Mouse (Mus musculus) lung, postnatal 4 days (tissue): ENCODE measurements around the gene Trpv4.

Experiments used
- DNase-seq, 2 experiments: peaks; one replicate each; pipeline ENCODE4 v3.0.0; 2021

The Trpv4 gene

DNA sequence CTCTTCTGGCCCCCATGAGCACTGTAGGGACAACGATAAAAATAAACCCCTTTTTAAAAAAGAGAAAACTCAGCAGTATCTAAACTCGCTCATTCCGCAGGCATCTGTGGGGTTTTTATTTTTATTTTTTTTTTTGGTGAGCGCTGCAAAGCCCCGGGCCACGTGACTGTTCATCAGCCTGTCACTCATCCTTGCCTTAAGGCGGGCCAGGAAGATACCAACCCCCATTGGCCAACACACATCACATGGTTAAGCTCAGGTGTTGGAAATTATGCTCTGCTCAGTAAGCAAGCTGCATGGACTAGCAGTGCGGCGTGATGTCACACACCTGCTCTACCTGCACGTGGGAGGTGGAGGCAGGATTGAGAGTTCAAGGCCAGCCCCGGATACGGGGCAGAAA, 40.4 kb downstream of the Trpv4 start:
- no peak for DNase-seq

DNA sequence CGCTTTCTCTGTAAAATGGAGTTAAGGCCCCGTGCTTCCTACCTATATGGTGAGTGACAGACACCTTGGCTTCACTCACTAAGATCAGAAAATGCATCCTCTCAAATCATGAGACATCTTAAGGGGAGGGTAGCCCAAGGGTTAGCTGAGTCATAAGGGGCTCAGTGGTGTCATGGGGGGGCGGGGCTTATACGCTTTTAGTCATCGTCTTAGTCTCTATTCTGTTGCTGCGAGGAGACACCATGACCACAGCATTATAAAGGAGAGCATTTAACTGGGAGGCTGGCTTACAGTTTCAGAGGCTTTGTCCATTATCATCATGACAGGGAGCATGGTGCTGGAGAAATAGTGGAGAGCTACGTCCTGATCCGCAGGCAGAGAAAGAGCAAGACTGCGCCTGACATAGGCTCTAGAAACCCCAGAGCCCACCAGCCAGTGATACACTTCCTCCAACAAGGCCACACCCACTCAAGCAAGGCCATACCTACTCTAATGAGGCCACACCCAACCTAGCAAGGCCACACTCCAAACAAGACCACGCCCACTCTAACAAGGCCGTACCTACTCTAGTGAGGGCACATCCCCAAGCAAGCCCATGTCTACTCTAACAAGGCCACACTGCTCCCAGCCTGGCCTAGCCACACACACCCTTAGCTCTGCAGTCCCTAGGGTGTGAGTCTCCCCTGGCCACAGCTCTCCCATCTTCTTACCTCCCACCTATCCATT, 41.7 kb downstream of the Trpv4 start:
- DNase-seq, result no peak

DNA sequence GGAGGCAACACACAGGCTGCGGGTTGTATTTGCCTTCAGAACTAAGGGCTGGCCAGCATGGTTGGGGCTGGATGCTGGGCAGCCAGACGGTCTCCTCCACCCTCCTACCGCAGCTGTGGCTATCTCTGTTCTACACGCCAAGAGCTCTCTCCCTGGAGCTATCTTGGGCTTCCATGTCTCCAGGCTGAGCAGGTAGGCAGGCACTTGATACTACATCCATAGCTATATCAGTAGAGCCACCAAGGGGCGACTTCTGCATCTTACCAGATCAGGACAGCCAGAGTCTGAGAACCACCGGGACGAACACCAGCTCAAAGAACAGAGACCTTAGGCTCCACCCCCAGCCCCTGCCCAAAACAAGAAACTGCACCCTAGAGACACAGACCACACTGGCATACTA, 43.4 kb downstream of the Trpv4 start:
- no peak for DNase-seq

DNA sequence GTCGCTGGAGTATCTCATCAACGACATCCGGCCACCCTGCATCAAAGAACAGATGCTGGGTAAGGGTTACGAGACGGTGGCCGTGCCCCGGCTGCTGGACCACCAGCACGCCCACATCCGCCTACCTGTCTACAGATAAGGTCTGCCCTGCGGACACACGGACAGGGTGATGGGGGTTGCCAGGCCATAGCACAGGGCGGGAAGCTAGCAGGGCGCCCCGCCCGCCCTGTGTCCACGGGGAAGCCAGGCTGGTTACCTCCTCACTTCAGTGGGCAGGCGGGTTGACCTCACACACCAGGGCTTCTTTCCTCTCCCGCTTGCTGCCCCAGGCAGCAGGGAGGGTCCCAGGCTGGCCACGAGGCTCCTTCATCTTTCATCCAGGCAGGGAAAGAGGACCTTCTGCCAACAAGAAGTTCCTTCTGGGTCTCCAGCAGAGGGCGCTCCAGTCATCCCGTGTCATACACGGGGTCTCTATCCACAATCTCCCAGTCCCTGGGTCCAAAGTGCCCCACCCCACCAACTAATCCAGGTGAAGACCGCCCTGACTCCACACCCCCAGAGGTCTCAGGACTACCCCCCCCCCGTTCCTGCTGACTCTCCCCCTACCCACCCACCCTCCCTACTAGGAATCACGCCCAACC, 46.1 kb downstream of the Trpv4 start:
- DNase-seq, result peak in 1 of 2 experiments; percentile 36

DNA sequence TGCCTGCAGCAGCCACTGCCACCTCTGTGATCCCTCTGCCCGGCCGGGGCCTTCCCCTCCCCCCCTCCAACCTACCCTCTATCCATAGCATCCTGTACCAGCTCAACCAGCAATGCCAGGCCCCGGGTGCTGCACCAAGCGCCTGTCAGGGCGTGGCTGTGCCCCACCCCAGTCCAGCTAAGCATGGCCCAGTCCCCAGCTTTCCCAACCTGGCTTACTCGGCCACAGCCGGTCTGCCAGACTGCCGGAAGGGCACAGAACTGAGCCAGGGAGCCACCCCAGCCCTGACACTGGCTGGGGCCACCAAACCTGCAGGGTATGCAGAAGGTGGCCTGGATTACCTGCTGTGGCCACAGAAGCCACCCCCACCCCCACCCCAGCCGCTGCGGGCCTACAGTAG, 47.0 kb downstream of the Trpv4 start:
- DNase-seq, result no peak

DNA sequence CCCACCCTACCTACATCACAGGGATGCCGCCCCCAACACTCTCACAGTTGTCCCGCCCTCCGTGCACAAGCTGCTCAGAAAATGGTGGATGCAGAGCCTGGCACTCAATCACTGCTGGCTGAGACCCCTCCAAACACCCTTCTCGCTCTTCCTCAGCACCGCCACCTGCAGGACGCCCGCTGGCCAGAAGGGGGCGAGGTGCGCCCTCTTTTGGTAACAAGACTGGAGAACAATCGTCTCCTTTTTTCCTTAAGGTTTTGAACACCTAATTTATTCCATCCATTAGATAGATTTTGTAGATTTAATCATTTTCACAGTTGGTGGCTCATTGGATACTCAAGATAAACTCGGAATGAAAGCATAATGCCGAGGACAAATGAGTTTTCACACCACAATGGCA, 49.7 kb downstream of the Trpv4 start:
- DNase-seq, result peak; percentile 77 to 83

- peak; percentile 76 to 83 for DNase-seq
Measured at GRCm38 (mm10) chr5:114607651-114608050, 50.6 kb downstream of the Trpv4 start.

DNA sequence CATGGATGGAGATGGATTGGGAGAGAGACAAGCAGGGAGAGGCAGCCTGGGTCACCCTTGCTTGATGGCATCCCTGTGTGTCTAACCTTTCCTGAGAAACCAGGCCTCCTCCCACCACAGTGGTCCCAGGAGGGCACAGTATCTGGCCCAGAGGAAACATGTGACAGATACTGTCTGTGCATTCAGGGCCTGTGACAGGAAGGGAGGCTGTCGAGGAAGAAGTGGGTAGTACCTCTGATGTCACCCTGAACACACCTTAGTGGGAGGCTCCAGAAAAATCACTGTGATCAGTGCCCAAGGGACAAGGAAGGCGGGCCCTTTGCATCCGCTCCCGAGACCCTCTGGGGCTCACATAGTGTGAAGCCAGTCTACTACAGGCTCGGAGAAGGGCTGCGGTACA, 52.2 kb downstream of the Trpv4 start:
- no peak for DNase-seq

- no peak for DNase-seq
Measured at GRCm38 (mm10) chr5:114604781-114605290, 53.4 kb downstream of the Trpv4 start.

DNA sequence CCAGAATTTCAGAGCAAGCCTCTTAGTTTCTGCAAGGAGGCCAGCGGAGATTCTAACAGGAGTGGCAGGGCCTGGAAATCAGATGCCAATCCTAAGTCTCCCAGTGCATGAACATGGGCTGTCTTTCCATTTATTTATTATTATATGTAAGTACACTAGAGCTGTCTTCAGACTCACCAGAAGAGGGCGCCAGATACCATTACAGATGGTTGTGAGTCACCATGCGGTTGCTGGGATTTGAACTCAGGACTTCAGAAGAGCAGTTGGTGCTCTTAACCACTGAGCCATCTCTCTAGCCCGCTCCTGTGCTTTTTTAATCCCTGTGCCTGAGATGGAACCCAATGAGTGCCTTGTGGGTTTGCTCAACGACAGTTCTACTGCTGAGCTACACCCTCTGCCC, 54.2 kb downstream of the Trpv4 start:
- DNase-seq, result no peak

GRCm38 (mm10) chr5:114602012-114602411, 56.2 kb downstream of the Trpv4 start:
- no peak for DNase-seq

GRCm38 (mm10) chr5:114597652-114598051, 60.6 kb downstream of the Trpv4 start:
- no peak for DNase-seq

DNA sequence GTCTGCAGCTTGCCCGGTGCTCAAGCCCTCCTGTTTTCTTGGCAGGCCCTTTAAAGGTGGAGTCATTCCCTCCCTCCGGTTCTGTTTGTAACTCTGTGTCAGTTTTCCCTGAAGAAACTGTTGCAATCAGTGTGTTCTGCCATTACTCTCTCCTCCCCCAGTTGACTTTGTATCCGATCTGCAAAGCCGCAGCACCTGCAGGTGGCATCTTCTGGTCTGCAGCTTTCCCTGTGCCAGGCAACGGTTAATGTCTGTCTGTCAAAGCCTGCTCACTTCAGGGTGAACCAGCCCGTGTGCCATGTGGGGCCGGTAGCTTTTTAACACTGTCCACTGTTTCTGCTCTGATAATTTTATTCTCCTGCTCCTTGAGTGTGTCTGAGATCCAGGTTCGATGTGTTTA, 61.0 kb downstream of the Trpv4 start:
- no peak for DNase-seq

- DNase-seq, result peak; percentile 36 to 71
Measured at GRCm38 (mm10) chr5:114596604-114597003, 61.6 kb downstream of the Trpv4 start.

- DNase-seq, result peak; percentile 68 to 88
Measured at GRCm38 (mm10) chr5:114594741-114595241, 63.4 kb downstream of the Trpv4 start.

DNA sequence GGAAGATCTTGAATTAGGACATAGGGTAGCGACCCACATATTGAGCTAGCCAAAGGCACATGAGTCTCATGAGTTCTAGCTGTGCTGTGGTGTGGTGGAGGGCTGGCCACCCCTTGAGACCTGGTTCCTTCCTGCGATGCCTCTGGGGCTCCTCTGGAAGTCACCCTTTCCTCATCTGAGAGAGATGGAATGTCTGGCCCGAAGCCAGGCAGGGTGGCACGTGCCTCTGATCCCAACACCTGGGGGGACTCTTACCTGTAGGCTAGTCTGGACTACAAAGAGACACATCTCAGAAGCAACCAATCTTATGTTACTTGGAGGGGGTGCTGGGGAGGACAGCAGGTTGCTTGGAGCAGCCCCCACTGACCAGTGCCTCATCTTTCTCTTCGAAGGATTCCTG, 64.3 kb downstream of the Trpv4 start:
- no peak for DNase-seq

DNA sequence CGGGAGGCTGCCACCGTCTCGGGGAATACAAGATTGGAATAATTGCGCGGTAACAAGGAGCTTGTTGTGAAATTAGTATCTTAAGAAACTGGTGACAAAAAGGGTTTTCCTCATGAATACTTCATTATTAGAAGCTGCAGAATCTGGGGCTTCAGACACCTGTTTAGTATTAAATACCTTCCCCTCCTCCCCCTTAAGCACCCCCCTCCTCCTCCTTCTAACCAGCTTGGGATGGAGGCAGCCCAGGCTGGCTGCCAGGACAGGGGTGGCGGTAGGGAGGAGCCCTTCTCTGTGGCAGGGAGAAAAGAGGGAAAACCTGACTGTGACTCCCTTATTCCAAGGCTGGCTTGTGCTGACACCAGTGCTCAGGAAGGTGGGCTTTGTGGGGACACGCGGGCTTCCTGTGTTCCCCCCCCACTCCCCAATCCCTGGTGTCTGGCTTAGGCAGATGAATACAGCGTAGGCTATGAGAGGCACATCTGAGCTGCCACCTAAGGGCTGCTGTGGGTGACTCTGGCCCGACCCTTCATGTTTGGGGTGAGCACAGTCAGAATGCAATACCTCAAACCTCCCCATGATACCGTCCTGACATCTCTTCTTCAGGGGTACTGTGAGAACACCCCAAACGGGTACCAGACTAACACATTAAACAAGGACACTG, 64.9 kb downstream of the Trpv4 start:
- no peak for DNase-seq

DNA sequence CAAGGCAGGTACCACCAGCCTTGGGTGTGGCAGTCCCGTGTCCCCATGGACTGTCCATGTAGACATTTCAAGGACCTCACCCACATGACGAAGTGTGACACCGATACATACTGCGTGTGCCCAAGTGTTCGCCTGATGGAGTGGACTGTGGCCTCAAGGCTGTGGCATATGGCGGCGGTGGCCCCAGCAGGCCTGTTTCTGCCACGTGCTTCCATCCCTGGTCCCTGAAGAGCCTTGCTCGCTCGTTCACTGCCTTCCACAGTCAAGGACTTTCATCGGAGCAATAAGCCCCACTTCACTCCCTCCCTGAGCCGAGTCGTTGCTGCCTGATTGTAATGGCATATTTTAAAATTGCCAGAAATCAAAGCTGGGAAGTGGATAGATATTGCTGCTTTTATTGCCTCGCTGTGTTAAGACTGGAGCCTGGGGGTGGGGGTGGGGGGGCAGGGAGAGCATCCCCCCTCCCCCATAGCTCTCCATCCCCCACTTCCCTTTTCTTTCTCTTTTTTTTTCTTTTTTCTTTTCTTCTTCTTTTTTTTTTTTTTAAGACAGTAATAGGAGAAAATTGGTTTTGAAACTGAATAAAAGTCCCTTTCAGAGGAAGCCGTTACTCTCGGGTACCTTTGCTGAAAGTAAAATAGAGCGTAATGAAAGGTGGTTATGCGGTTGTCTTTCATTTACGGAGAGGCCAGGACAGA, 65.6 kb downstream of the Trpv4 start:
- no peak for DNase-seq

- DNase-seq, result peak in 1 of 2 experiments; percentile 59
Measured at GRCm38 (mm10) chr5:114591151-114591561, 67.1 kb downstream of the Trpv4 start.

- no peak for DNase-seq
Measured at GRCm38 (mm10) chr5:114590043-114590913, 67.9 kb downstream of the Trpv4 start.

GRCm38 (mm10) chr5:114589454-114589853, 68.8 kb downstream of the Trpv4 start:
- DNase-seq, result no peak

- DNase-seq, result no peak
Measured at GRCm38 (mm10) chr5:114589026-114589425, 69.2 kb downstream of the Trpv4 start.
